ENCODE assay signal across 28 mouse cellular contexts in genomic region chr4:35101201-35101600, GRCm38 (mm10). TPM values are rescaled to one million over a fixed set of nuclear protein-coding genes. Genes with fewer than 3 reads are reported as not detected.
DNase-seq lines count a peak whose midpoint lies in the region; ATAC-seq and TF ChIP-seq lines count a peak whose summit lies in the region.
"Had no signal": no experiment of that assay in that cellular context is flagged by ENCODE, and none has a peak within 500 bp of the region (broad histone marks: within the 10 kb centered on the region; RNA-seq: fewer than 3 reads in every experiment).

No protein-coding gene starts in this region.

- no peak for ATAC-seq in embryonic facial prominence, embryonic 13.5 days (ENCODE audit: insufficient number of reproducible peaks, insufficient read depth, low FRiP score, low TSS enrichment, low read depth)
- no peak for ATAC-seq in kidney, postnatal 0 days (replicated peaks; ENCODE audit: low FRiP score, low read depth)
- no peak for ATAC-seq in stomach, postnatal 0 days (ENCODE audit: low FRiP score, low TSS enrichment)
- ATAC-seq in hindbrain, embryonic 14.5 days (ENCODE audit: low FRiP score) = no peak
- ATAC-seq: CD4-positive, CD25-positive, alpha-beta regulatory T cell, adult 4 months; forebrain, embryonic 14.5 days; forebrain, postnatal 0 days; hindbrain, embryonic 16.5 days had no signal

- TF ChIP-seq EP300 in stomach, postnatal 0 days (optimal IDR thresholded peaks at IDR 0.05) = no peak

- H3K4me3 ChIP-seq in embryonic facial prominence, embryonic 13.5 days = no peak overlapping the region
- H3K4me3 ChIP-seq in embryonic facial prominence, embryonic 10.5 days = no peak overlapping the region
- H3K4me3 ChIP-seq in kidney, postnatal 0 days (replicated peaks; ENCODE audit: low read depth, low read length) = no peak overlapping the region
- H3K4me3 ChIP-seq in stomach, postnatal 0 days (ENCODE audit: low read depth, low read length) = no peak overlapping the region
- H3K4me3 ChIP-seq in hindbrain, embryonic 14.5 days (replicated peaks; ENCODE audit: low read length) = no peak overlapping the region
- H3K4me3 ChIP-seq: embryonic facial prominence, embryonic 15.5 days; gastrocnemius, adult 2 months; hindbrain, embryonic 12.5 days had no signal

- no peaks in the 10 kb centered on the region for H3K27me3 ChIP-seq in embryonic facial prominence, embryonic 13.5 days
- H3K27me3 ChIP-seq in embryonic facial prominence, embryonic 10.5 days (replicated peaks; ENCODE audit: low read depth, poor library complexity, severe bottlenecking) = peaks cover 7% of the 10 kb centered on the region; the same call in 1 of the 2 replicates
- H3K27me3 ChIP-seq in kidney, postnatal 0 days (ENCODE audit: insufficient read depth, low read length) = no peaks in the 10 kb centered on the region
- no peaks in the 10 kb centered on the region for H3K27me3 ChIP-seq in stomach, postnatal 0 days (ENCODE audit: control insufficient read depth, insufficient read depth, low read length)
- no peaks in the 10 kb centered on the region for H3K27me3 ChIP-seq in hindbrain, embryonic 14.5 days (ENCODE audit: control insufficient read depth, insufficient read depth, low read length)
- H3K27me3 ChIP-seq: embryonic facial prominence, embryonic 15.5 days; hindbrain, embryonic 12.5 days had no signal

- H3K4me1 ChIP-seq in embryonic facial prominence, embryonic 13.5 days = peaks cover 33% of the 10 kb centered on the region
- H3K4me1 ChIP-seq in embryonic facial prominence, embryonic 10.5 days = peaks cover 44% of the 10 kb centered on the region
- peaks cover 9% of the 10 kb centered on the region; the same call in 1 of the 2 replicates for H3K4me1 ChIP-seq in kidney, postnatal 0 days (replicated peaks; ENCODE audit: insufficient read depth, low read length)
- peaks cover 9% of the 10 kb centered on the region for H3K4me1 ChIP-seq in stomach, postnatal 0 days (replicated peaks; ENCODE audit: control insufficient read depth, insufficient read depth)
- peaks cover 11% of the 10 kb centered on the region for H3K4me1 ChIP-seq in hindbrain, embryonic 14.5 days (replicated peaks; ENCODE audit: control insufficient read depth, insufficient read depth, low read length)

- H3K9me3 ChIP-seq in embryonic facial prominence, embryonic 13.5 days = no peaks in the 10 kb centered on the region
- H3K9me3 ChIP-seq in embryonic facial prominence, embryonic 10.5 days = no peaks in the 10 kb centered on the region
- H3K9me3 ChIP-seq in kidney, postnatal 0 days (replicated peaks; ENCODE audit: low read length) = no peaks in the 10 kb centered on the region
- no peaks in the 10 kb centered on the region for H3K9me3 ChIP-seq in stomach, postnatal 0 days (ENCODE audit: control insufficient read depth, low read length)
- H3K9me3 ChIP-seq in hindbrain, embryonic 14.5 days (ENCODE audit: control insufficient read depth, low read length) = no peaks in the 10 kb centered on the region
- H3K9me3 ChIP-seq: embryonic facial prominence, embryonic 15.5 days; hindbrain, embryonic 12.5 days had no signal

- no peak overlapping the region for H3K9ac ChIP-seq in embryonic facial prominence, embryonic 13.5 days
- no peak overlapping the region for H3K9ac ChIP-seq in kidney, postnatal 0 days (ENCODE audit: low read depth, low read length)
- peak overlapping the region; percentile 5; the same call in 1 of the 2 replicates for H3K9ac ChIP-seq in stomach, postnatal 0 days (ENCODE audit: low read length)
- H3K9ac ChIP-seq in hindbrain, embryonic 14.5 days = no peak overlapping the region
- H3K9ac ChIP-seq: embryonic facial prominence, embryonic 15.5 days; forebrain, postnatal 0 days; hindbrain, embryonic 12.5 days had no signal

- H3K4me2 ChIP-seq in embryonic facial prominence, embryonic 13.5 days = peak overlapping the region; percentile 20; the same call in 1 of the 2 replicates
- no peak overlapping the region for H3K4me2 ChIP-seq in kidney, postnatal 0 days (ENCODE audit: low read length)
- no peak overlapping the region for H3K4me2 ChIP-seq in stomach, postnatal 0 days (replicated peaks; ENCODE audit: low read depth)
- H3K4me2 ChIP-seq in hindbrain, embryonic 14.5 days (replicated peaks) = no peak overlapping the region

- no peak for TF ChIP-seq CTCF in kidney, postnatal 0 days (IDR thresholded peaks at IDR 0.05; ENCODE audit: low read depth)
- no peak for TF ChIP-seq CTCF in stomach, postnatal 0 days (IDR thresholded peaks at IDR 0.05; ENCODE audit: low read depth)

- peak overlapping the region; percentile 39; the same call in 1 of the 2 replicates for H3K27ac ChIP-seq in embryonic facial prominence, embryonic 13.5 days
- H3K27ac ChIP-seq in embryonic facial prominence, embryonic 10.5 days (replicated peaks) = no peak overlapping the region
- H3K27ac ChIP-seq in kidney, postnatal 0 days = no peak overlapping the region
- no peak overlapping the region for H3K27ac ChIP-seq in stomach, postnatal 0 days (replicated peaks)
- no peak overlapping the region for H3K27ac ChIP-seq in hindbrain, embryonic 14.5 days
- H3K27ac ChIP-seq: hindbrain, embryonic 12.5 days had no signal

- H3K36me3 ChIP-seq in embryonic facial prominence, embryonic 13.5 days = no peaks in the 10 kb centered on the region
- H3K36me3 ChIP-seq in embryonic facial prominence, embryonic 10.5 days (replicated peaks) = no peaks in the 10 kb centered on the region
- no peaks in the 10 kb centered on the region for H3K36me3 ChIP-seq in kidney, postnatal 0 days (ENCODE audit: insufficient read depth, low read length)
- no peaks in the 10 kb centered on the region for H3K36me3 ChIP-seq in stomach, postnatal 0 days (ENCODE audit: control insufficient read depth, insufficient read depth, low read length)
- no peaks in the 10 kb centered on the region for H3K36me3 ChIP-seq in hindbrain, embryonic 14.5 days (replicated peaks; ENCODE audit: control insufficient read depth, insufficient read depth)
- H3K36me3 ChIP-seq: embryonic facial prominence, embryonic 15.5 days; hindbrain, embryonic 12.5 days had no signal

- WGBS in embryonic facial prominence, embryonic 13.5 days = 13% methylated on average over 7 of the region's 7 CpGs
- 44% methylated on average over 7 of the region's 7 CpGs for WGBS in embryonic facial prominence, embryonic 10.5 days
- WGBS in kidney, postnatal 0 days = 25% methylated on average over 7 of the region's 7 CpGs
- 33% methylated on average over 7 of the region's 7 CpGs for WGBS in stomach, postnatal 0 days
- WGBS in hindbrain, embryonic 14.5 days = 46% methylated on average over 7 of the region's 7 CpGs

- DNase-seq in embryonic facial prominence, embryonic 10.5 days (ENCODE audit: low spot score) = no peak
- peak; percentile 89 for DNase-seq in kidney, postnatal 0 days (ENCODE audit: low spot score)
- DNase-seq in kidney, postnatal 4 days = no peak
- DNase-seq in stomach, postnatal 0 days (ENCODE audit: low spot score) = peak; percentile 4
- DNase-seq in hindbrain, embryonic 14.5 days (ENCODE audit: low spot score) = no peak
- DNase-seq: adrenal gland, postnatal 10 days; cerebellum, adult 11-12 months; cerebellum, adult 8-10 months; cerebellum, postnatal 10 days; cerebellum, postnatal 36 days; embryo, embryonic 11 days; forebrain, postnatal 0 days; gastrocnemius, adult 2 months; gastrocnemius, postnatal 14 days; heart, adult 11 months had no signal

RNA-seq across cellular contexts. Expression of gene Ifnk, which starts 50.7 kb away (rescaled TPM):
- 0.35 and 0.69 TPM in 2 replicates for polyA plus RNA-seq in embryonic facial prominence, embryonic 13.5 days (2015; fragmentation: Nextera tagmentation; extraction: Ambion mirVana)
- 0.45 TPM in 2 replicates for polyA plus RNA-seq in embryonic facial prominence, embryonic 10.5 days (2016; fragmentation: Nextera tagmentation; extraction: Ambion mirVana)
- not detected in 2 replicates for polyA plus RNA-seq in kidney, postnatal 0 days (2015; fragmentation: Nextera tagmentation; extraction: Ambion mirVana)
- polyA plus RNA-seq in stomach, postnatal 0 days (2015; fragmentation: Nextera tagmentation; extraction: Ambion mirVana) = 0.16 TPM in 1 of 2 replicates, not detected in the other
- polyA plus RNA-seq in hindbrain, embryonic 14.5 days (2014; fragmentation: Nextera tagmentation; extraction: Ambion mirVana) = 0.25 TPM in 1 of 2 replicates, not detected in the other
- polyA plus RNA-seq: brain, embryonic 14.5 days; C2C12; cortical plate, adult 2 months; embryonic facial prominence, embryonic 15.5 days; forebrain, embryonic 14.5 days; forebrain, postnatal 0 days; frontal cortex, adult 2 months; heart, embryonic 11.5 days; heart, embryonic 14.5 days; heart, postnatal 0 days; hindbrain, embryonic 12.5 days; hindbrain, embryonic 16.5 days had no signal

RNA-seq across cellular contexts. Expression of gene Mob3b, which starts 56.1 kb away (rescaled TPM):
- polyA plus RNA-seq in embryonic facial prominence, embryonic 13.5 days (2015; fragmentation: Nextera tagmentation; extraction: Ambion mirVana) = 16.9 and 18.5 TPM in 2 replicates
- 14.0 and 15.4 TPM in 2 replicates for polyA plus RNA-seq in embryonic facial prominence, embryonic 10.5 days (2016; fragmentation: Nextera tagmentation; extraction: Ambion mirVana)
- 13.1 and 13.7 TPM in 2 replicates for polyA plus RNA-seq in kidney, postnatal 0 days (2015; fragmentation: Nextera tagmentation; extraction: Ambion mirVana)
- 15.0 and 16.9 TPM in 2 replicates for polyA plus RNA-seq in stomach, postnatal 0 days (2015; fragmentation: Nextera tagmentation; extraction: Ambion mirVana)
- polyA plus RNA-seq in hindbrain, embryonic 14.5 days (2014; fragmentation: Nextera tagmentation; extraction: Ambion mirVana) = 3.4 and 4.0 TPM in 2 replicates

Comparison
In these comparisons a context has a peak if more than half of its experiments do, and no peak if none do; other contexts are left out.
1. DNase-seq: peak in kidney, postnatal 0 days (single experiment) and stomach, postnatal 0 days (single experiment); none in embryonic facial prominence, embryonic 10.5 days (single experiment), kidney, postnatal 4 days (0 of 2) and hindbrain, embryonic 14.5 days (single experiment).